Mouse (Mus musculus) adrenal gland (tissue): ENCODE measurements around the gene Ttyh3.

Source experiments
- intact Hi-C: fragments of 180-260 bp; cut with DNase I; formaldehyde crosslinking; loops from one replicate; pipeline ENCODE4 v1.15.1; 2025

Gene Ttyh3

DNA sequence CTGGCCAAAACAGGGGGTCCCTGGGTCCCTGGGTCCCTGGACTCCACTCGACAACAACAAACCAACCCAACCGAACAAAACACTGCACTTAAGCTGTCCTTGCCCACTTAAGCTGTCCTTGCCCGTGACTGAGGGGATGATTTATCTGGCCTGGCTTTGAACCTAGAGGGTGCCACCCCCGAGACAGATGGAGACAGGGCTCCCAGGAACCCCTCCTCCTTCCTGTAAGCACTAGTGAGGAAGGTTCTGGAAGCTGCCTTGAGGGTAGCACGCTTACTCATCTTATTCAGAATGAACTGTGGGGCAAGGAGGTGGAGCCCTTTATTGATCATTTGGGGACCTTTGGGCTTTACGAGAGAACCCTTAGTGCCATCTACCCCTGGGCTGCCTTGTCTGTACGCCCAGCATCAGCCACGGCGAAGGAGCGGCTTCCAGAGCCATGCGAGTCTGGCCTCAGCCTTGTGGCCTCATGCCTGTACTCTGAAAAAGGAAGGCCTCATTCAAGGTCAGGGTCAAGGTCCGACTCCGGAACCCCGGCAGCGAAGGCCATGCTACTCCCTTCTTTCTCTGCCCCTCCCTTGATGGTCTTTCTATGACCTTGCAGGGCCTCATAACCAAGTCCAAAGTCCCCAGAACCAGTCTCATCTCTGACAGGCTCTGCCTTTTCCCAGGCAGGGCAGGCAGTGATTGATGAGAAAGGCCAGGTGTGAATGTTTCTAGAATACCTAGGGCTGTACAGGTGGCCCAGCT, 5.4 kb upstream of the Ttyh3 start:
- intact Hi-C loops, result no loop called here

DNA sequence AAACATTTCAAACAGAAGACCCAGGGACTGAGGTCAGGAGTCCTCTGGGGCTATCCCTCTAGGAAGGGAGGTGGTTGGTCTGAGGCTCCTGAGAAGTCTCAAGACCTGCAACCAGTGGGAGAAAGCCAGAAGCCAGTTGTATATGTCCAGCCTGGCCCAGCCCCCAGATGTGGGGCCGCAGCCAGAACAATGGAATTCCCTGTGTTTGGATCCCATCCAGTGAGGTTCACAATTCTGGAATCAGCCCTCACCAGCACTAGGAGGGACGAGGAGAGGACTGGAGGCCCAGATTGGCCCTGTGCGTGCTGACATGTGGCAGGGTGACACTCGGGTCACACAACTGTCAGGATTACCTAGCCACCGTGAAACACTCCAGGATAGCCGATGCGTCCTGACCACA, 3.8 kb upstream of the Ttyh3 start:
- intact Hi-C loops, result no loop called here

DNA sequence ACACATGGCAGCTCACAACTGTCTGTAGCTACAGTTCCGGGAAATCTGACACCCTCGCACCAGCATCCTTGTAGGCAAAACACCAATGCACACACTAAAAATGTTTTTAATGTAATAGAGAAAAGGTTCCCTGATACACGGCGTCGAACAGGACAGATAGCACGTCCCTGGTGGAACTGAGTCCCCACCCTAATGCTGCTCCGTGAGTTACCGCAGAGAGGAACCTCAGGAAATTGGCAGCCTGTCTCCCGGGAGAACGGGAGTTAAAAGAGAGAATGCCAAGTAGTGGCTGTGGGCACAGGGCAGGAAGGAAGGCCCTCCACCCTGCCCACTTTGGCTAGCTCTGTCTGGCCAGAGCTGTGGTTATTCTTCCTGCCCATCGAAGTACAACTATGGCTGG, 2.4 kb upstream of the Ttyh3 start:
- intact Hi-C loops, result no loop called here

DNA sequence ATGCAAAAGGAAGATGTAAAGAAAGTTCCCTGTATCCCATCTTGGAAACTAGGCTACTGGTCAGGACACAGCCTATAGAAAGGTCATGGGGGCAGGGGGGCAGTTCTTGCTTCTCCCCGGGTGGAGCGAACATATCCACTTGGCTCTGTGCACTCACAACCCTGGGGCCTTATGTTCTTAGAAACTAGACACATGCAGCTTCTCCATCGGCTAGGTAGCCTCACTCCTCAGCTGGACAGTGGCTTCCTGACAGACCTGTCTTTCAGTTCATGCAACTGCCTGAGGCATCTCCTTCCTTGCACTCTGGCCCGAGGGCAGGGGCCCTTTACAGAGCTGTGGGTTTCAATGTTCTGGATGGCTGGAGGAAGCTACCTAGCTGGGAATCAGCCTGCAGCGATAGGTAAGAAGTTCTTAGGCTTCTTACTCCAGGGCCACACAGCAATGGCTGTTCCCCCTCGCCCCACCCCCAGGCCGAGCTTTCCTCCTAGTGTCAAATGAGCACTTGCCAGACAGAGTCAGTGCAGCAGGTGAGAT, 1.1 kb upstream of the Ttyh3 start:
- intact Hi-C loops, result no loop called here

DNA sequence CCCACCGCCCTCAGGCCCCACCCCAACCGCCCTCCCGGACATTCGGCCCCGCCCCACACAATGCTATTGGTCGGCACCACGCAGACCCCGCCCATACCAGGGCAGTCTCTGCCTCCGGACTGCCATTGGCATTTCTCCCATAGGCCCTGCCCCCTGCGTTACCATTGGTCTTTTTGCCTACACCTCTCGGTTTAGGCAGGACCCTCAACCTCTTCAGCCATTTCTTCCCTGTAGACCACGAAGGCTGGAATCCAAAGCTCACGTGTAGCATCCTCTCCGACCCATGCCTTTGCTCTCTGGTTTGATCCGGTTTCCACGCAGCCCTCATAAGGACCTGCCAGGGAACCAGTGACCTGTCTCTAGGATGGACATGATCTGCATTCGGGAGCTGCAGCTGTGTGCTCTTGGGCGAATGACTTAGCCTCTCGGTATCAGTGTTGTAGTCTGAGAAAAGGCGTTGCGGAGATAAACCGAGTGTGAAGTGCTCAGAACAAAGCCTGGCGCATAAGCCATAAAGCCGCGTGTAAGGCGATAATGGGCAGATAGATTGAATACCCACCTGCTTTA, 353 bp upstream of the Ttyh3 start:
- intact Hi-C loops, result no loop called here

DNA sequence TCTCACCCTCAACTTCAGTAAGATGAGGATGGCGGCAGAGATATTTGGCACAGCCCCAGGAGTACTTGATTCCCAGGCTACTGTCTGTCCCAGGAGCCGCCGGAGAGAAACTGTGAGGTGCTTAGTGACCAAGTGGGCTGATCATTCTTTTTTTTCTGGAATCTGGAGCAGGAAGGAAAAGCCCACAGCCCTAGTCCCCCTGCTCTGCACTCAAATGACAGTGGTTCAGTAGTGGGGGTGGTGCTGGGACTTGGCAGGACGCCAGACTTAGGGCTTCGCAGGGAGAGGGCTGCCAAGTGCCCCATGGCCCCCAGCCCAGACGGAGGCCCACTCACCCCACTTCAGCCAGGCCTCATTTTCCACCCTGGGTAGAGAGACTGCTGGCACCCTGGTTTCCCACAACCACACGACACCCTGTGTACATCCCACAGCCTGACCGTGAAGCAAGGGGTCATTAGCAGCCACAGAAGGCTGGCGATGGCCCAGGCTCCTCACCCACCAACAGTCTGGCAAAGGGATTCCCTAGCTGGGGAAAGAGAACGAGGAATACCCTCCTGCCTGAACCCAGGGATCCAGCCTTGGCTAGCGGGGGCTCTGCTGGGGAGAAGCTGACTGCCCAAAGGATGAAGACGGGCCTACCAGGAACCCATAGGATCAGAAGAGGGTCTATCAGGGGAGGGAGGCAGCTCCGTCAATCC, 861 bp downstream of the Ttyh3 start:
- intact Hi-C loops, result no loop called here

DNA sequence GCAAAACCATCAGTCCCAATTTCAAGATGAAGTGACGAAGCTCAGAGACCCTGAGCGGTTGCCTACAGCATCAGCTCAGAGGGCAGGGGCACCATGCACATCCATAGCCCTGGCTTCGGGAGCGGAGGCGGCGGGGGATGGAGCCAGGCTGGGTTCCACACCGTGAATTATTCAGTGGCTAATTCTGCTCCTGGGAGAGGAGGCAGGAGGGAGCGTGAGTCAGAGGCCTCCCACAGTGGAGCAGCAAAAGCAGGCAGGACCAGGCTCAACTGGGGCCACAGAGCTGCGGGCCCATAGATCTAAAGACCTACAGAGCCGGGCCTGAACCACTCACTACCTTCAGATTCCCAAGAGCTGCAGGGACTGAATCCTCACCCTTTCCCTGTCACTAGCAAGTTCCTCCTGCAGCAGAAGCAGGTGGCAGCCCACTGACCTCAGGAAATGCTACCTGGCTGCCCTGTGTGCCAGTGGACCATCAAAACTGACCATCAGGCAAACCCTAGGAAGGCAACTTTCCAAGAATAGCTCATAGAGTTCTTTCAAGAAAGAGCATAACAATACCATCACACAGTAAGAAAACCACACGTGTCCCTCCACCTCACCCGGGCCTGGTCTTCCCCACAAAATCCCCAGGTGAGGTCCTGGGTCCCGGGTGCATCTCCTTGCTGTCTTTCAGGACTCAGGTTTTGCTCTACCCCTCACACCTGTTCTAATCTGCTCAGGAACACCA, 1.6 kb downstream of the Ttyh3 start:
- intact Hi-C loops, result no loop called here

DNA sequence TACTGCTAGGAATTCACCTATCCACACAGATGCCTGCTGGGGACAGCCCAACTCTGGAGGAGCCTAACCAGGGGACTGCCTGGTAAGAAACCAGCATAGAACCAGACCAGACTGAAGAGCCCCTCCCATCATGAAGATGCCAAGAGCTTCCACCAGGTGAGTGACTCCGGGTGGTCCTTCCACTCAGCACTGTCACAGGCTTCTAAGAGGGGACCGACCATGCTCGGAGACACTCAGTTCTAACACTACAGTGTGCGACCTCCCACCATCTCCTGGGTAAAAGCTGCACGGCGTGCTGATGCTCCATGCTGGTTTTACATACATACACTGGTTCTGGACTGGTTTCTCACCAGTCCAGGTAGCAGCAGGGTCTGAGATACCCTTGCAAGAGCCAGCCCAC, 2.7 kb downstream of the Ttyh3 start:
- intact Hi-C loops, result no loop called here

DNA sequence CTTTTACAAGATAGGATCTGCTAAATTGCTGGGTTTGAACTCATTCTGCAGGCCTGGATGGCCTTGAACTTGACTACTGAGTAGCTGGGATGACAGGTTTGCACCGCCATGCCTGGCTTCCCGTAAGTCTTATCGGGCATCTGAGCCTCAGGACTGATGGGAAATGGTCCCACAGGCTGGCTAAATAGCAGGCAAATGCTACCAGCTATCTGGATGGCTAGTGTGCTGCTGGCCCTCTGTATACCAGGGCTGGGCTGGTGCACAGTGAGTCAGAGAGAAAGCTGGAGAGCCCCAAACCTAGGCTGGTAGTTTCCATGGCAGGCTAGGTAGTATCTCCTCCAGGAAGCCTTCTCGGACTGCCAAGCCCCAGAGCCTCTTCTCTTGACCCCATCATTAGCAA, 3.4 kb downstream of the Ttyh3 start:
- intact Hi-C loops, result no loop called here

DNA sequence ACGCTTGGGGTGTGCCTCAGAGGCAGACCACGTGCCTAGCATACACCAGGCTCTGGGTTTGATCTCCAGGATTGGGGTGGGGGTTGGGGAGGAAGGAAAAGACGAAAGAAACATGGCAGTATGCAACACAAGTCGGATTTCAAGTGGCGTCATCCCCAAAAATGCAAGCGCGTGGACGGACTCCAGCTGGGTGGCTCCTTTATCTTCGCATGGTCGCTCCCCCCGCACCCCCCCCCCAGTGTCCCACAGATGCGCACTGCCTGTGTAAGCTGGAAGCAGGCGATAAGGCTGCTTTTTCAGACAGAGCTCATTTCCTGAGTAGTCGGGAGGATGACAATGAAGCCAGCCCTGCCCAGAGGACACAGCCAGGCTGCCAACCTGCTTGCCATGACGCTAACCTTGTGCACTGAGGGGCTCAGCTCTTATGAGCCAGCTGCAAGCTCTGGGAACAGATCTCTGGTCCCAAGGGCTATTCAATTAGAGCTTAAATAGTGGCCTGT, 4.1 kb downstream of the Ttyh3 start:
- intact Hi-C loops, result no loop called here

DNA sequence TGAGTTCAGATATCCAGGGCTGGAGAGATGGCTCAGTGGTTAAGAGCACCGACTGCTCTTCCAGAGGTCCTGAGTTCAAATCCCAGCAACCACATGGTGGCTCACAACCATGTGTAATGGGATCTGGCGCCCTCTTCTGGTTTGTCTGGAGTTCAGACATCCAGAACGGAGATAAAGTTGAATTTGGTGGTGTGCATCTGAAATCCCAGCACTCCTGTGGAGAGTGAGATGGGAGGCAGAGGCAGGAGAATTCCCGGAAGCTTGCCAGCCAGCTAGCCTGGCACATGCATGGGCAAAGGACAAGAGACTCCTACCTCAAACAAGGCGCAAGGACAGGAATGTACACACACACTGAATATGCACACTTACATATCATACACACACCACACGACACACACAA, 4.6 kb downstream of the Ttyh3 start:
- intact Hi-C loops, result no loop called here

DNA sequence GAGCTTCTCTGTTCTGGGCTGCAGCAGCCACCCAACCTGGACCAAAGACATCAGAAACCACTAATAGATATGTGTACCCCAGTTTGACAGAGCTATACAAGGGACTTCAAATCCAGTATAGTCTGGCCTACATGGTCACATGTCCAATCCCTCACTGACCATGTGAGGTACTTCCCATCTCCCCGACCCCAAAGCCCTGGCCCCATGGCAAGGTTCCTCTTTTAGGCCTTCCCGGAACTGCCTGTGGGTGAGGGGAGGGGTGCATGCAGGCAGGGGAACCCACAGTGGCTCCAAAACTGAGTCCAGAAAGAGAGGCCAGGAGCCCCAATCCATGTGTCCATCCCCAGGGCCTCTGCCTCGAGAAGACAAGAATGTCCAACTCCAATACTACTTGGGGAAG, 6.8 kb downstream of the Ttyh3 start:
- intact Hi-C loops, result no loop called here

DNA sequence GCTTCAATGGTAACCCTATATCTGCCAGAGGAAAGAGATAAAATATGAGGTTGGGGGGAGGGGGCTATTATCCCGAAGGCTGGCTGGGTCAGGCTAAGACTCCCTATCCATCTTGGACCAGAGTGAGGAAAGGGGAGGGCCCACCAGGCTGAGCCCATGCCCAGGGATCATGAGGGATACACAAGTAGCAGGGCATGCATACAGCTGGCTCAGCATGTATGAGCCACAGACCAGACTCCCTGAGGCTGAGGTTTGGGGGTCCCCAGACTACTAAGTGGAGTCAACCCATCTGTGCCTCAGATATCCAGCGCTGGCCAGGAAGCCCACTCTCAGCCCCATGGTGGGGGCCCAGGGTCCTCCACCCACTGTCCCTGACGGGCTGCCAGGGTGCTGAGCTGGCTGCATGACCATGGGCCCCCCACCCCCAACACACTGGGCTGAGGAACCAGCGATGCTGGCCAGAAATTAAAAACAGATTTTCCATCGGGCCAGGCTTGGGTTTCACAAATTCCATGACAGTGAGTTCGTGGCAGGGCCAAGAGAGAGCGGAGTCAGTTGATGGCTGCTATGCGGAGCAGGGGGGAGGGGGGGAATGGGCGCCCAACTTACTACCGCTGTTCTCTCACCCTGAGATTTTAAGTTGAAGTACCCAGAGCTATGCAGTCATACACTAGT, 7.4 kb downstream of the Ttyh3 start:
- intact Hi-C loops, result no loop called here

DNA sequence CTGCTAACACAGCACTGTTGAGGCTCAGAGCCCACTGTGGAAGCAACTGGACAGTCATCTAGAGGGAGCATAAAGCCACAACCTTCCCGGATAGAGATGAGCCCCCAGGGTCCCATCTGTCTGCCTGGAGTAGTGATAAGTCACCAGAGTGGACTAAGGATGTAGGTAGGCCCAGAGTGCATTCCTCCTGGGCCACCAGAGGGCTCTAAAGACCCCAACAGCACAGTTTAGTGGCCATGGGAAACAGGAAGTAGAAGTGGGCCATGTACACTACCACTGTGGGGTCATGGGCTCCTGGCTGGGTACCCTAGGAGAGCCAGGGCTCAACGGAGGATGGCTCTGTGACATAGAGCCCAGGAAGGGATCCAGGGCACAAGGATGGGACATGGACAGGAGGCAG, 8.0 kb downstream of the Ttyh3 start:
- intact Hi-C loops, result no loop called here

DNA sequence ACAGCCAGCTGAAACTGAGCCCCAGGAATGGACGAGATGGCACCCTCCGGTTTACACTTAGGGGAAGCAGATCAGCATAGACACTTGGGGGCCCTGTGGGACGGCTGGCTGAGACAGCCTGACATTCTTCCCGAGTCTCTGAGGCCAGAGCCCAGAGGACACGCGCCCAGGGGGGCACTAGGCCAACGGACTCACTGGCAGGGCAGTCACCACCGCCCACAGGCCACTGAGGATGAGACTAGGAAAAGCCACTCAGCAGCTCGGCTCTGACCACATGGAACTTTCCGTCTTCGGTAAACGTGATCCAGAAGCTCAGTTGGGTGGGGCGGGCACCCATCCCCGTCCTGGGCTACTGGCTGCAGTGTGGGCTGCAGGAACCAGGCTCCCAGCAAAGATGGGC, 9.0 kb downstream of the Ttyh3 start:
- intact Hi-C loops, result no loop called here

DNA sequence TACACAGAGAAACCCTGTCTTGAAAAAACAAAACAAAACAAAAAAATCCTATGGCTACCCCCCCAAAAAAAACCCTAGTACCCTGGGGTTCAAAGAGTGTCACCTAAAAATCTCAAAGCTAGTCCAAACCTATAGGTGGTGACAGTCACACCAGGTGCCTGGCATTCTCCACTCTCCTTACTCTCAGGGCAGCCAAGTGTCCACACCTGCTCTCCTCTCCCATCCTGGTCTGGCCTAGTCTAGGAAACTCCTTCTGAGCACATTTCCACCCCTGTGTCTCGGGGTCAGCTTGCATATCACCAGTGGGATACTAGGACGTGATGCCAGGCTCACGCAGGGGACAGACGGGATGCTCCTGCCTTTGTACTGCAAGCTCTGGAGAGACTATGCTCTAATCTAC, 9.5 kb downstream of the Ttyh3 start:
- intact Hi-C loops, result no loop called here

DNA sequence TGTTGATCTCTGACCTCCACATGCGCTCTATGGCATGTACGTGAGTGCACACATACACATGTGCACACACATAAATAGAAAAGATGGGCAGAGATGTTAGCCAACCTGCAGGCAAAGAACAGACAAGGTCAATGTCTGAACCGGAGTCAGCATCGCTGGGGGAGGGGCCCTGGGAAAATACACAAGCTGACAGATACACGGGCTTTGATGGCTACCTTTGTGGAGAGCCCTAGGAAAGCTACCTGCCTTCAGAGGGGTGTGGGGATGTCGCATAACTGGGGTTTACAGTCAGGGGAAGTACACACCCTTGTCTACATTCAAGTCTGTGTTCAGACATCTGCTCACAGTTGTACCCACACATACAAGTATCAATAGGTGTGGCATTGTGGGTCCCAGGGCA, 10.3 kb downstream of the Ttyh3 start:
- intact Hi-C loops, result no loop called here

DNA sequence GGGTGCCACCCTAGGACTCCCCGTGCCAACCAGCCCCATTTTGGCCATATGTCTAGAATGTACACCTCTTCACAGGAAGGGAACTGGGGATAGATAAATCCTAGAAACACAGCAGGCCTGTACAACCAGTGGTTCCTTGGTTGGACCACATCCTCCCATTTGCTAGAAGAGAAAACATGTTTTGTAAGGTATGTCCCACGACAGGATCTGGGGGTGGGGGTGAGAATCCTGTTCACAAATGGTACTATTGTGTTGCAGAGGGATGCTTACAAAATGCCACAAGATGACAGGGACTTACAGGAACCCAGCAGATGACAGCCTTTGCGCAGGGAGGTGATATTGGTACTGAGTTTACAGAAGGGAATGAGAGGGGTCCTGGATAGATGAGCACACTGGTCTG, 10.8 kb downstream of the Ttyh3 start:
- intact Hi-C loops, result no loop called here

DNA sequence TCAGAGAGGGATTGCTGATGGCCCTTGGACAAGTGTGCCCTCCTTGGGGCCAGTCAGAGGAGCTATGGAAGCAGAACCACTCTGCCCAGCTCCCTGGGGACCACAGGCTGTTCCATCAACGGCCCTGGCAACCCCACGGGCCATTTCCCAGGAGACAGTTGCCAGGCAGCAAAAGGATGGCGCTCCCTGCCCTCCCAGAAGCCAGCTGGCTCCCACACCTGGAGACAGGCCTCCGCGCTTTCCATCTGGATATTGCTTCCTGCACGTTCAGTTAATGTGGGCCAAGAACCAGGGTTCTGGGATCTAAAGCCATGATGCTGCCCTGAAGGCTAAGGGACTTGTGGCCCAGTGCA, 11.8 kb downstream of the Ttyh3 start:
- intact Hi-C loops, result no loop called here

DNA sequence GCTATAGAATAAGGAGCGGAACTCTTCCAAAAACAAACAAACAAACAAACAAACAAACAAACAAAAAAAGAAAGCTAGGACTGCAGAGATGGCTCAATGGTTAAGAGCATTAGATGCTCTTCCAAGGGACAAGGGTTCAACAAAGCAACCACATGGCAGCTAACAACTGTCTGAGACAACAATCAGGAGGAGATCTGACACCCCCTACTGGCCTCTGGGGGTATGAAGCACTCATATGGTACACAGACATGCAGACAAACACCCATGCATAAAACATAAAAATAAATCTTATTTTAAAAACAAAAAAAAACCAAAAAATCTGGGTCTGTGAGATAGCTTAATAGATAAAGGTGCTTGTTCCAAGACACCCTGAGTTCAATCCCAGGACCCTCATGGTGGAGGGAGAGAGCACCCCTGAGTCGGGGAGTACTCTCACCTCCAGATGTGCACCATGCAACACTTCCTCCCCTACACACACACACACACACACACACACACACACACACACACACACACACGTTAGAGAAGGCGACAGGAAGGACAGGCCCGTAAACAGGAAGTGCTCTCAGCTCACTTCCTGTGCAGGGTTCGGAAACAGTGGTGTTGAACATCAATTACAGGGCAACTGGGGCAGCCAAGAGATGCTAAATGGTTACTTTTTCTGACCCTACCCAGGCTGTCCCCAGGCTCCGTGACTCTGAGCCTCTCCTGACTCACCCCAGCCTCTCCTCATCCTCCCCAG, 12.3 kb downstream of the Ttyh3 start:
- intact Hi-C loops, result no loop called here
